Comparison of ENCODE assay signal across 9 mouse cellular contexts in genomic region chr10:19584064-19584463, GRCm38 (mm10). TPM values are rescaled to one million over a fixed set of nuclear protein-coding genes. Genes with fewer than 3 reads are reported as not detected.
DNase-seq lines count a peak whose midpoint lies in the region; ATAC-seq lines count a peak whose summit lies in the region.
"Had no signal": no experiment of that assay in that cellular context is flagged by ENCODE, and none has a peak within 500 bp of the region (broad histone marks: within the 10 kb centered on the region; RNA-seq: fewer than 3 reads in every experiment).

No protein-coding gene starts in this region.

- 28% methylated on average over 2 of the region's 2 CpGs for WGBS in liver, embryonic 16.5 days (ENCODE audit: insufficient replicate concordance)
- WGBS in midbrain, embryonic 14.5 days, result 78% methylated on average over 2 of the region's 2 CpGs
- WGBS in hindbrain, embryonic 11.5 days, result 83% methylated on average over 2 of the region's 2 CpGs

- no peak overlapping the region for H3K9ac ChIP-seq in liver, embryonic 16.5 days (ENCODE audit: low read depth, low read length)
- H3K9ac ChIP-seq in midbrain, embryonic 14.5 days (replicated peaks; ENCODE audit: low read length), result no peak overlapping the region
- no peak overlapping the region for H3K9ac ChIP-seq in hindbrain, embryonic 11.5 days (ENCODE audit: low read depth, low read length)

- H3K27me3 ChIP-seq in liver, embryonic 16.5 days (ENCODE audit: control insufficient read depth, insufficient read depth, low read depth, low read length), result no peaks in the 10 kb centered on the region
- H3K27me3 ChIP-seq in midbrain, embryonic 14.5 days (ENCODE audit: control insufficient read depth, insufficient read depth, low read length), result no peaks in the 10 kb centered on the region
- no peaks in the 10 kb centered on the region for H3K27me3 ChIP-seq in hindbrain, embryonic 11.5 days (ENCODE audit: control insufficient read depth, insufficient read depth, low read length)

- H3K9me3 ChIP-seq in liver, embryonic 16.5 days (replicated peaks; ENCODE audit: control insufficient read depth, low read length), result no peaks in the 10 kb centered on the region
- H3K9me3 ChIP-seq in midbrain, embryonic 14.5 days (ENCODE audit: control insufficient read depth, low read length), result no peaks in the 10 kb centered on the region
- no peaks in the 10 kb centered on the region for H3K9me3 ChIP-seq in hindbrain, embryonic 11.5 days (ENCODE audit: control insufficient read depth, low read length)

- no peak overlapping the region for H3K4me3 ChIP-seq in liver, embryonic 16.5 days (ENCODE audit: low read depth, low read length)
- H3K4me3 ChIP-seq in midbrain, embryonic 14.5 days (replicated peaks; ENCODE audit: low read depth, low read length), result no peak overlapping the region
- no peak overlapping the region for H3K4me3 ChIP-seq in hindbrain, embryonic 11.5 days (ENCODE audit: low read depth, low read length)

- H3K4me2 ChIP-seq in liver, embryonic 16.5 days (ENCODE audit: low read depth, low read length), result no peak overlapping the region
- H3K4me2 ChIP-seq in midbrain, embryonic 14.5 days (ENCODE audit: low read length), result no peak overlapping the region
- H3K4me2 ChIP-seq in hindbrain, embryonic 11.5 days (replicated peaks; ENCODE audit: low read depth, low read length), result no peak overlapping the region

- ATAC-seq in liver, embryonic 16.5 days (ENCODE audit: low read depth), result peak; percentile 64
- no peak for ATAC-seq in midbrain, embryonic 14.5 days (ENCODE audit: low FRiP score, low TSS enrichment)
- no peak for ATAC-seq in hindbrain, embryonic 11.5 days (ENCODE audit: low FRiP score)

- H3K27ac ChIP-seq in liver, embryonic 16.5 days (ENCODE audit: low read length), result peak overlapping the region; percentile 82
- H3K27ac ChIP-seq in midbrain, embryonic 14.5 days (replicated peaks; ENCODE audit: low read depth, low read length), result no peak overlapping the region
- no peak overlapping the region for H3K27ac ChIP-seq in hindbrain, embryonic 11.5 days (ENCODE audit: low read depth, low read length)

- peak; percentile 32 for DNase-seq in adrenal gland, adult 2 months
- no peak for DNase-seq in adrenal gland, postnatal 25 days
- peak; percentile 61 for DNase-seq in lung, postnatal 25 days (ENCODE audit: low spot score)
- DNase-seq in lung, postnatal 10 days, result no peak
- peak; percentile 97 for DNase-seq in thymus, postnatal 0 days (ENCODE audit: low spot score)
- DNase-seq in midbrain, embryonic 14.5 days, result no peak
- no peak for DNase-seq in hindbrain, embryonic 11.5 days (ENCODE audit: low spot score)

- H3K4me1 ChIP-seq in liver, embryonic 16.5 days (ENCODE audit: control insufficient read depth, low read depth, low read length), result peaks cover 24% of the 10 kb centered on the region
- H3K4me1 ChIP-seq in midbrain, embryonic 14.5 days (ENCODE audit: control insufficient read depth, insufficient read depth, low read length), result no peaks in the 10 kb centered on the region
- H3K4me1 ChIP-seq in hindbrain, embryonic 11.5 days (replicated peaks; ENCODE audit: control insufficient read depth, insufficient read depth, low read length), result no peaks in the 10 kb centered on the region

- no peaks in the 10 kb centered on the region for H3K36me3 ChIP-seq in liver, embryonic 16.5 days (ENCODE audit: control insufficient read depth, insufficient read depth)
- H3K36me3 ChIP-seq in midbrain, embryonic 14.5 days (ENCODE audit: control insufficient read depth, insufficient read depth, low read length), result no peaks in the 10 kb centered on the region
- no peaks in the 10 kb centered on the region for H3K36me3 ChIP-seq in hindbrain, embryonic 11.5 days (ENCODE audit: control insufficient read depth, insufficient read depth, low read length)

RNA-seq across cellular contexts. Expression of gene Ifngr1, which starts 7.7 kb away (rescaled TPM):
- 10 to 100 TPM; 43.6 to 62.7 TPM for total RNA-seq in adrenal gland, adult 2 months (2021)
- 10.1 and 10.7 TPM in 2 replicates for polyA plus RNA-seq in adrenal gland, adult 2 months (2012; rRNA removed)
- total RNA-seq in adrenal gland, postnatal 25 days (2021), result 36.6 and 37.4 TPM in 2 replicates
- polyA plus RNA-seq in liver, embryonic 16.5 days (2015; fragmentation: Nextera tagmentation; extraction: Ambion mirVana), result 49.1 and 49.9 TPM in 2 replicates
- 540 and 641 TPM in 2 replicates for polyA plus RNA-seq in thymus, postnatal 0 days (2015; fragmentation: Nextera tagmentation; extraction: Ambion mirVana)
- polyA plus RNA-seq in midbrain, embryonic 14.5 days (2014; fragmentation: Nextera tagmentation; extraction: Ambion mirVana), result 16.6 and 23.9 TPM in 2 replicates
- 30.0 and 31.4 TPM in 2 replicates for polyA plus RNA-seq in hindbrain, embryonic 11.5 days (2014; fragmentation: Nextera tagmentation; extraction: Ambion mirVana)

RNA-seq across cellular contexts. Expression of gene Il22ra2, which starts 37.7 kb away (rescaled TPM):
- total RNA-seq in adrenal gland, adult 2 months (2021), result not detected
- not detected in 2 replicates for polyA plus RNA-seq in adrenal gland, adult 2 months (2012; rRNA removed)
- not detected in 2 replicates for total RNA-seq in adrenal gland, postnatal 25 days (2021)
- 0.05 TPM in 1 of 2 replicates, not detected in the other for polyA plus RNA-seq in liver, embryonic 16.5 days (2015; fragmentation: Nextera tagmentation; extraction: Ambion mirVana)
- polyA plus RNA-seq in thymus, postnatal 0 days (2015; fragmentation: Nextera tagmentation; extraction: Ambion mirVana), result 0.10 and 0.12 TPM in 2 replicates
- not detected in 2 replicates for polyA plus RNA-seq in midbrain, embryonic 14.5 days (2014; fragmentation: Nextera tagmentation; extraction: Ambion mirVana)
- not detected in 2 replicates for polyA plus RNA-seq in hindbrain, embryonic 11.5 days (2014; fragmentation: Nextera tagmentation; extraction: Ambion mirVana)
- polyA plus RNA-seq: limb, embryonic 11.5 days had no signal

Comparison
In these comparisons a context has a peak if more than half of its experiments do, and no peak if none do; other contexts are left out.
1. DNase-seq: peak in adrenal gland, adult 2 months (single experiment), lung, postnatal 25 days (single experiment) and thymus, postnatal 0 days (single experiment); none in adrenal gland, postnatal 25 days (single experiment), lung, postnatal 10 days (single experiment), midbrain, embryonic 14.5 days (single experiment) and hindbrain, embryonic 11.5 days (single experiment).
2. RNA of gene Ifngr1, which starts 7.7 kb away (polyA plus RNA-seq): 540 to 641 TPM in thymus, postnatal 0 days; 49.1 to 49.9 TPM in liver, embryonic 16.5 days, 30.0 to 31.4 TPM in hindbrain, embryonic 11.5 days, 16.6 to 23.9 TPM in midbrain, embryonic 14.5 days and 10.1 to 10.7 TPM in adrenal gland, adult 2 months; every median in the first group is over 10 times any median in the second.